Mouse (Mus musculus) testis, adult 2 months (tissue): ENCODE measurements around the gene Cnn1.

Source experiments
- CTCF ChIP-seq: fragments of 200-500 bp; IDR thresholded peaks from 2 replicates; pipeline ENCODE4 v1.5.1; 2012; ENCODE audit warnings: low read depth, mild to moderate bottlenecking, inconsistent platforms, low read length, moderate library complexity; ENCODE audit not compliant: control insufficient read depth, insufficient read depth, insufficient replicate concordance
- POLR2A ChIP-seq: fragments of 200-500 bp; IDR thresholded peaks from 2 replicates; pipeline ENCODE4 v1.6.1; 2012; ENCODE audit warnings: low read depth, mild to moderate bottlenecking, inconsistent platforms, low read length, moderate library complexity; ENCODE audit not compliant: control insufficient read depth

DNA sequence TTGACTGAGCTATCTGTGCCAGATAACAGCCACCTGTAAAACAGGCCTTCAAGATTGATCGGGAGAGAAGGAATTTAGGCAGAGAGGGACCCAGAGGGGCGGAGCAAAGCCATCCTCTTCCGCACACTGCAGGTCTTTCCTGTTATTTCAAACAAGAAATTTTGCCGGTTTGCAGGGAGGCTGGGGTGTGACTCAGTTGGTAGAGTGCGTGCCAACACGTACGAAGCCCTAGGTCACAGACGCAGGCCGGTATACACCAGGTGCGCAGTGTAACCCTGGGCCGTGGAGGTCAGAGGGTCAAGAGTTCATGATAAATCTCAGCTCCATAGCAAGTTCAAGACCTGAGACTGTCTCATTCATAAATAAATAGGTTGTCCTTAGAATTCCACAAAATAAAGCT lies 33.2 kb downstream of the Cnn1 start:
- TF ChIP-seq CTCF = no peak
- no peak; the same call in 1 of the 2 replicates for TF ChIP-seq POLR2A
